Comparison of ENCODE assay signal across 10 mouse cellular contexts in the genomic region with DNA sequence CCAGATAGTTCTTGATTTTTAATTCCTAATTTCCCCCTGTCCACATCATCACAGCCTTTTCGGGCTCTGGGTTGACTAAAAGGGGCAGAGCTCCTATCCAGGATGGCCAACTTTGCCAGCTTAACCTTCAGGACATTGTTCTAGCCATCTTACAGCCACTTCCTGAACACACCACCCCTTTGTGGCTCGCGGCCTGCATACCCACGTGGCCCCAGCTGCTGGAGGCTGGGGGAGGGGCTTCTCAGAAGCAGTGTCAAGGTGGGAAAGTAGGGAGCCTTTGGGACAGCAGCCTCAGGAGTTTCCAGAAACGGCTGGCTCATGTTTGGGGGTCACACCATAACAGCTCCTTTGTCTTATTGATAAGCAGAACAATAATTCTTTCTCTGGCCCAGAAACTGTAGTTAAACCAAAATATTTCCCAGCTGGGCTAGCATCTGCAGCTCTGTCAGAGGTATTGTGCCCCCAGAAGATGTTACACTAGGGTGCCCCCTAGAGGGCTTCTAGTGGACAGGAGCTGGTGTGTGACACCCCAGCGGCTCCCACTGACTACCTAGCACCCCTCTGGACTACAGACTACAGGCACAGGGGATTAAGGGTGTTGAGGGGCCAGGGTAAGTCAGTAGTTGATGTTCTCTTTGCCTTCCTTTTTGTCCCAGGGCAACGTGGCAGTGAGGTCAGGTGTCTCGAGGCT. TPM values are rescaled to one million over a fixed set of nuclear protein-coding genes. Genes with fewer than 3 reads are reported as not detected.
DNase-seq lines count a peak whose midpoint lies in the region; ATAC-seq lines count a peak whose summit lies in the region.
"Had no signal": no experiment of that assay in that cellular context is flagged by ENCODE, and none has a peak within 500 bp of the region (broad histone marks: within the 10 kb centered on the region; RNA-seq: fewer than 3 reads in every experiment).

No protein-coding gene starts in this region.

- no peak overlapping the region for H3K4me2 ChIP-seq in hindbrain, embryonic 12.5 days (replicated peaks)
- H3K4me2 ChIP-seq: embryonic facial prominence, embryonic 12.5 days had no signal

- no peaks in the 10 kb centered on the region for H3K9me3 ChIP-seq in hindbrain, embryonic 12.5 days (replicated peaks)
- H3K9me3 ChIP-seq: embryonic facial prominence, embryonic 12.5 days had no signal

- H3K4me1 ChIP-seq in hindbrain, embryonic 12.5 days = no peaks in the 10 kb centered on the region
- H3K4me1 ChIP-seq: embryonic facial prominence, embryonic 12.5 days had no signal

- H3K4me3 ChIP-seq in hindbrain, embryonic 12.5 days = no peak overlapping the region
- H3K4me3 ChIP-seq: embryonic facial prominence, embryonic 12.5 days had no signal

- peak; percentile 30 for DNase-seq in kidney, adult 9 months
- DNase-seq in kidney, adult 11 months = no peak
- DNase-seq in NIH3T3 (ENCODE audit: low read depth) = peak; percentile 53
- DNase-seq in lung, postnatal 10 days = peak; percentile 35
- no peak for DNase-seq in ovary, postnatal 36 days (ENCODE audit: low spot score)
- DNase-seq in adrenal gland, postnatal 25 days = no peak

- no peak overlapping the region for H3K27ac ChIP-seq in hindbrain, embryonic 12.5 days
- H3K27ac ChIP-seq: embryonic facial prominence, embryonic 12.5 days had no signal

- no peak overlapping the region for H3K9ac ChIP-seq in hindbrain, embryonic 12.5 days
- H3K9ac ChIP-seq: embryonic facial prominence, embryonic 12.5 days had no signal

- ATAC-seq in hindbrain, embryonic 12.5 days (ENCODE audit: low FRiP score) = peak; percentile 35; the same call in 1 of the 2 replicates

- H3K36me3 ChIP-seq in hindbrain, embryonic 12.5 days = peaks cover 51% of the 10 kb centered on the region

- WGBS in hindbrain, embryonic 12.5 days = 61% methylated on average over 8 of the region's 8 CpGs

- no peaks in the 10 kb centered on the region for H3K27me3 ChIP-seq in hindbrain, embryonic 12.5 days
- H3K27me3 ChIP-seq: embryonic facial prominence, embryonic 12.5 days had no signal

RNA-seq across cellular contexts. Expression of gene Gm45521, which starts 12.6 kb away (rescaled TPM):
- polyA plus RNA-seq in hindbrain, embryonic 12.5 days (2016; fragmentation: Nextera tagmentation; extraction: Ambion mirVana) = 0.67 TPM in 1 of 2 replicates, not detected in the other
- not detected in 2 replicates for total RNA-seq in adrenal gland, postnatal 25 days (2021)
- total RNA-seq: layer of hippocampus, postnatal 14 days had no signal
- polyA plus RNA-seq: embryonic facial prominence, embryonic 12.5 days; spleen, adult 2 months had no signal

RNA-seq across cellular contexts. Expression of gene Dnase1l3, which starts 49.9 kb away (rescaled TPM):
- 0.08 TPM in 1 of 2 replicates, not detected in the other for polyA plus RNA-seq in hindbrain, embryonic 12.5 days (2016; fragmentation: Nextera tagmentation; extraction: Ambion mirVana)
- total RNA-seq in adrenal gland, postnatal 25 days (2021) = 0.33 and 0.39 TPM in 2 replicates
- total RNA-seq: layer of hippocampus, postnatal 14 days had no signal

RNA-seq across cellular contexts. Expression of gene Abhd6, which starts 58.2 kb away (rescaled TPM):
- 19.5 and 19.6 TPM in 2 replicates for polyA plus RNA-seq in hindbrain, embryonic 12.5 days (2016; fragmentation: Nextera tagmentation; extraction: Ambion mirVana)
- 90.3 and 96.4 TPM in 2 replicates for total RNA-seq in adrenal gland, postnatal 25 days (2021)

Comparison
In these comparisons a context has a peak if more than half of its experiments do, and no peak if none do; other contexts are left out.
1. DNase-seq: peak in kidney, adult 9 months (single experiment), NIH3T3 (single experiment) and lung, postnatal 10 days (single experiment); none in kidney, adult 11 months (single experiment), ovary, postnatal 36 days (single experiment) and adrenal gland, postnatal 25 days (single experiment).